Mouse (Mus musculus): ENCODE results near the gene Mrps15.
A peak's percentile ranks its signal among the peaks of the same experiment; 100 is the strongest.

The Mrps15 gene

DNA sequence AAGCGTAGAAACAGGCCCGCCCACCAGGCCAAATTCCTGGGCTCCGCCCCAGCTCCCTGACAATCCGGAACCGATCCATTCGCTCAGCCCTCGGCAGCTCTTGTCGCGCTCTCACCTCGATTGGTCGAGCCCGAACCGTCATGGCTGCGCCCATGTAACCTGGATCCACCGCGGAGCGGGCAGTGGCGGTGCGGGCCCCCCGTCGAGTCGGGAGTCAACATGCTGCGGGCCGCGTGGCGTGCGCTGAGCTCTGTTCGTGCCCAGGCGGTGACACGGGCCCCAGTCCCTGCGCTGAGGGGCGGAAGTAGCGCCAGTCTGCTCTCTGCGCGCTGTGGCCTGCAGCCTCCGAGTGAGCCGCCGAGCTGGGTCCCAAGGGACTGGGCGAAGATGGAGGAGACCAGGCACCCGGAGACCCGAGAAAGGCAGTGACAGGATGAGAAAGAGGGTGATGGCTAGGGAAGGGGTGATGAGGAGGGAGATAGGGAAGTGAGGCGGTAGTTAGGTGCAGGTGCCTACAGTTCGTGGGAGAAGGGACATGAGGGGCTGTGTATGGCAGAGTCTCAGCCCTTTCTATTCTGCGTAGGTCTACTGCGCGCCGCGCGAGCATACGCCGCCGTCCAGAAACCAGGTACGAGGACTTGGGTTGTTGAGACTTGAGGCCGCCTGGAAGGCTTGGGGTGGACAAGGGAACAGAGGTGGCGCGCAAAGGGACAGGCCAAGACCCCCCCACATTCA, at the start of gene Mrps15:
Gene Mrps15 (plus strand): TSS at position 75 of the 735 bp plus-strand sequence.
- DNase-seq (ENCODE audit: low spot score) = peak; percentile 83

DNA sequence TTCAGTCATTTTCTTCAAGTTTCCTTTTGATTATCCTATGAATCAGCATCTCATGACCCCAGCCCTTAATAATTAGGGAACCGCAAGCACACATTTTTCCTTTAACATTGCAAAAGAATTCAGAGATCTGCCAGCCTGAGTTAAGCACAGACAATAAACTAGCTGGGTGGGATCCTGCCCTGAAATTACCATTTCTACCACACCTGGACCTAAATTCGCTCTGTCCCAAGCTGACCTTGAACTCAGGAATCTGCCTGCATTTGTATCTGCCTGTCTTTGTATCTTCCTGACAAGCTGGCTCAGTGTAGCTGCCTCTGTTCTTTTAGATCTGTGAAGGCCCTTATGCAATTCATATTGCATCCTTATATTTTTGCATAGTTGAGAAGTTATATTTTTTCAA, 48.9 kb upstream of the Mrps15 start:
- DNase-seq (ENCODE audit: low spot score) = no peak

DNA sequence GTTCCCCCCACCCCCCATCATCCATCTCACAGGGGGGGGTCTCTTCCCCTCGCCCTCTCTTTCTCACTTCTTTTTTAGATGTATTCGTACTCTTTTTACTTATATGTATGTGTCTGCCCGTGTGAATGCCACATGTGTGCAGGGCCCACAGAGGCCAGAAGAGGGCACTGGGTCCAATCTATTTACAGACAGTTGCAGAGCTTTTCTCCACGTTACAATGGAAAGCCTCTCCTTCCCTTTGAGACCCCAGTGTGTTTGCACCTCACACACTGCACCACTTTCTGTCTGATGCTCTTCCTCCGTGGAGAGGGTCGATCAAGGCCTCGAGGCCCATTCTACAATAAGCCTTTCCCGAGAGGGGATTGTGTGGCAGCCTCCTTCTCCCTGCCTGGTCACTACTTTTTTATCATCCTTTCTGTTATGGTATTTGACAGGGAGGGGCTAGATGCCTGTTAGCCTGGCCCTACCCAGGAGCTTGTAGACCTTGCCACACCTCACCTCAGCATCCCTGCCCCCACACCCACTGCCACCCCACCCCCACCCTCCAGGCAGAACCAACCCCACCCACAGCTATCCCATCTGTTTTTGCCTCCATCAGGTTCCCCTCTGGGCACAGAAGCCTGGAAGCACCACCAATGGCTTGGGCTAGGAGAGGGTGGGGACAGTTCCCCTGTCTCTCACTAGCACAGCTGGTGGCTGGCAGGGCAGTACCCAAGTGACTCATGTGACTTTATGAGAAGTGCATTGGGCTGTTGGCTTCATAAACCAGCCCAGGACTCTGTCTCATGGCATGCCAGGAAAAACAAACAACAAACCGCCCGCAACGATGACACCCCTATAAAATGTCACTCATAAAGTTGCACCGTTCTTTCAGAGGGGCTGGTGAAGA, 45.2 kb upstream of the Mrps15 start:
- no peak for DNase-seq (ENCODE audit: low spot score)

DNA sequence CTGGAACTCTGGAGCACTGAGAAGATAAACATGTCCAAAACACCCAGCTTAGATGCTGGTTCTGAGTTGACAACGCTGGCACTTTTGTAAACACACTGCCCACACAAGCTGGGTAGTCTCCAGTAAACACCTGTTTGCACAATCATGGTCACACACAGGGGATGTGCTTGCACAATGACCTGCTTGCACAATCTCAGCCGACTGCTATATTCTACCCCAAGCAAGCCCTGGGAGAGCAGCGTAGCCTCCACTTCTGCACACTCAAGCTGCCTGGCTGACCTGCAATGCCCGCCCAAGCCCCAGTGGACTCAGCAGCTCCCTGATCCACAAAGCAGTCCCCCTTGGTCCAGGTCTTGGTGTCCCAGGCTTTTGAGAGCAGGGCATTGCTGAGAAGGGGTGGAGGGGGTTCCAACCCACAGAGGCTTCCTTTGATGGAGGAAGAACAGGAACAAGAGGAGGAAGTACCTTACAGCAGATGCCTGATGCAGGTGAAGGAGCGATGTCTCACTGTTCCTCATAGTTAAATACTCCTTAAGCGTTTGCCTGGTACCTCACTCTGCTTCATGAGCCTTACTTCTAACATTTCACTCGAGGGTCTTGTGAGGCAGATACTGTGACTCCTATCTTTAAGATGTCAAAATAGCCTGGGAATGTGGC, 28.9 kb upstream of the Mrps15 start:
- DNase-seq (ENCODE audit: low spot score) = peak; percentile 37

DNA sequence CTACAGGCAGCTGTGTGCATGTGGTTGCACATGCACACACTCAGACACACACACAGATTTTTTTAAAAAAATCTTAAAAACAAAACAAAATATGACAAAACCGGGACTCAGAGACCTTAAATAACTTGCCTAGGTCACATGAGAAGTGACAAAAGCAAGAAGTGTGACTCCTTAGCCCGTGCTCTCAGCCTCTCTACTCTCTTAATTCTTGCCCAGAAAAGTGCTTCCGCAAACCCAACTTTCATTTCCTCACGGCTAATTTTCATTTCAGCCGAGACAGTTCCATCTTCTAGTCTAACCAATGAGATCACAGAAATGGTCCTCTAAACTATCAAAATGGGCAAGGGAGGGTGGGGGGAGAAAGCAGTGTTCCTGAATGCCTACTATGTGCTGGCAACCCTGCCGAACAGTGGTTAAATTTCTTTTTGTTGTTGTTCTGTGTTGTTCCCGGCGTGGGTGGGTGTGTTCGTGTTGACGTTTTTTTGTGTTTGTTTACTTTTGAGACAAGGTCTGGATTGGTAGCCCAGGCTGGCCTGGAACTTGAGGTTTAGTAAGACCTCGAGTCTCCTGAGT, 27.7 kb upstream of the Mrps15 start:
- no peak for DNase-seq (ENCODE audit: low spot score)

DNA sequence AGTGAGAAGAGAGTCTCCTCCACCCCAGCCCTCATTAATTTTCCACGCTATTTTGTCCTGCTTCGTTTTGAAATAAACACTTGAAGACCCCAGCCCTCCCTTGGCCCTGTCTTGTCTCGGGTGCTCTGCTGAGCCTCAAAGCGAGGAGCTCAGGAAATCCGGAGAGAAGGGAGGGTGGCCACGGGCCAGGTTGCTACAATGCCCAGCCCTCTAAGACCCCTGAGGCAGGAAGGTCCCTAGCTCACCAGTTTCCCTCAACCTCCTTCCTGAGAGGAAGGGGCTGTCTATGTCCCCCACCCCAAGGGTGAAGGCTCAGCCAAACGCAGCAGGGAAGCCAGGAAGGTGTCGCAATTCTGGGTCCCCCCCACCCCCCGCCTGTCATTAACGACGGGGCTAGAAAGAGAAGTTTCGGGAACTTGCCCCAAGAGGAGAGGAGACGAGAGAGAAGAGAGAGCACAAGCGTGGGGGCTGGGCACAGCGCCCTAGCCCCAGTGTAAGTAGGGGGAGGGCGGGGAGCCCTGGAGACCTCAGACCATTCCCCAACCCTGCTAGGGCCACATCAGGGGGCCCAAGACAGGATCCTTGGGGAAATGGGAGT, 22.3 kb upstream of the Mrps15 start, which contains the start of gene Csf3r:
Gene Csf3r (plus strand): TSS at position 248 of the 598 bp plus-strand sequence.
- DNase-seq (ENCODE audit: low spot score) = no peak

DNA sequence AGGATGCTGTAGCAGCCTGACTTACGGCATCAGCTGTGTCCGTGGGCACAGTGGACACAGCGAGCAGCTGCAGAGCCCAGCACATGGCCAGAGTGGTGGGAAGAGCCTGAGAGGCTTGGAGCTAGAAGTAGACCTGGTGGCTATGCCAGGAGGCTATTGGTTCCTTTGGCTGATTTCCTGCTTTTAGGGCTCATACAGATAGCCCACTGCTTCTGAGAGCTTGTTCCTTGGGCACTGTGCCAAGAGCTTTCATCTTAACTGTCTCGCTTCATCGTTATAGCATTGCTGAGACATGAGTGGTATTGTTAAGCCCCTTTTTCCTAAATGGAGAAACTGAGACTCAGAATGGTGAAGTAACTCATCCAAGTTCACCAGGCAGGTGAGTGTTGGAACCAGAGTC, 20.9 kb upstream of the Mrps15 start:
- no peak for DNase-seq (ENCODE audit: low spot score)

DNA sequence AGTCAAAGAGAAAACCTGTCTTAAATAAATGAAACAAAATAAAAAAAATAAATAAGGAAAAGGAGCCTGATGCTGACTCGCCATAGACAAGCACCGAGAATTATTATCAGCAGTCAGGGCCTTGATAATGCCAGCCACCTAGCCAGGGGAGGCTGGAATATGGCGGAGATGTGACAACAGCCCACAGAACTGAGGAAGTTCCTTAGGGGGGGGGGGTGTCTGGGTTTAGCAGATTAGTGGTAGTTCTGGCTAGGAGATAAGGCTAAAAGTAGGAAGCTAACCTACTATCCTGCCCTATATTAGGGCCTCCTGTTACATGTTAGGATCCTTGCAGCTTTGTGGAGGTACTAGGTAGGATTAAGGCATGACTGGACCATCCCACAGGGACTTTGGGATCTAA, 18.7 kb upstream of the Mrps15 start:
- DNase-seq (ENCODE audit: low spot score) = no peak

DNA sequence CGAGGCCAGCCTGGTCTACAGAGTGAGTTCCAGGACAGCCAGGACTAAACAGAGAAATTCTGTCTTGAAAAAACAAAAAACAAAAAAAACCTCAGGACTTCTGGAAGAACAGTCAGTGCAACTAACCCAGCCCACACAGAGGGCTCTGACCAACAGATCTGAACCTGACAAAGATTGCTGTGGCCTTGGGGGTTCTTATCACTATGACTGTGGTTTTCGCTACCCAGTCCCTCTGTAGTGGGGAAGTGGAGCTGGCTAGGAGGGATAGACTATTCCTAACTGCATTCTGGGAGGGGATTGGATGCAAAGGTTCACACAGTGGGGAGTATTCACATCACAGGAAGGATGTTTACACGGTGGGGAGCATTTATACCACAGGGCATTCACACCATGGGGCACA, 17.7 kb upstream of the Mrps15 start:
- DNase-seq (ENCODE audit: low spot score) = no peak

DNA sequence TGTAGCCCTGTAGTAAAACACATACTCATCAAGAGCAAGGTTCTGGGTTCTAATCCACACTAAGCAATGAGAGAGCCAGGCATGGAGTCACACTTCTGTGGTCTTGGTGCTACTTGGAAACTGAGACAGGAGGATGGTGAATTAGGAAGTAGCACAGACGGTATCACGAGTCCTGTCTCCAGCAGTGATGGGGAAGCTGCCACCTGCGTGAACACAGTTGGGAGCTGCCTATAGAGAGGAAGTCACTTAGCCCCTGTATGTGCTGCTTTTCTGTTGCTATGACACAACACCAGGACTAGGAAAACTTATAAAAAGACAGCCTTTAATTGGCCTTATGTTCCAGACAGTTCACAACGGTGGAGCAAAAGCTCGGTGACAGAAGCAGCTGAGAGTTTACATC, 16.0 kb upstream of the Mrps15 start:
- DNase-seq (ENCODE audit: low spot score) = no peak

DNA sequence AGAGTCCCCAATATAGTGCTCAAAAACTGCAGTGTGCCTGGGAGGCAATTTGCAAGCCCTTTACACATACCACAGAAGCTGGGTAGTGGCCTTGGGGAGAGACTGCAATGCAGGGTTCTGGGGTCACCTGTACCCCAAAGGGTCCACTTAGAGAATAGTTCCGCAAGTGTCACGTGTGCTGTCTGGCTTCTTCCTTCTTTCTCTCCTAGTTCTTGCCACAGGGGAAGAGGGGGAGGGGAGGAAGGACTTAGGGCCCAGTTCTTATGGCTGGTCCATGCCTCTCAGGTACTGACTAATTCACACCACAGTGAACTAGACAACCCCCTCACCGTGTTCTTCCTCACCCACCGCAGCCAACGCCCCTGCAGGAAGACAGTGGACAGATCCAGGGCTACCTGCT, 11.3 kb upstream of the Mrps15 start:
- no peak for DNase-seq (ENCODE audit: low spot score)

DNA sequence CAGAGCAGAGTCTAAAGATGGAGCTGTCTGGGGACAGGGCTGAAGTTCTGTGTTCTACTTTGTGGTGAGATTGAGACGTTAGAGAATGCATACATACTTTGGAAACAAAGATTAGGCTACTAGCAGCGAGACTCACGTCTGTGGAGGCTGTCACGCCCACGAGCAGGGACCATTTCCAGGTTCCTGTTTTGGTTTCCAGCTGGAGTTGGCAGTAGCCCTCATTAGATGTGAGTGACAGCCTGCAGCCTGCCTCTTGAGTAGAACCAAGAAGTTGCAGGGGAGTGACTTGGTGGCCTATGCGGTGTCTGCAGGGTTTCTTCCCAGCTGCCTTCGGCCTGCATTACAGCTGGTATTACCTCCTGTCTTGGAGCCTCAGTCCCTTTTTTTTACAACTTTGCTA, 4.9 kb downstream of the Mrps15 start:
- peak; percentile 85 for DNase-seq (ENCODE audit: low spot score)

DNA sequence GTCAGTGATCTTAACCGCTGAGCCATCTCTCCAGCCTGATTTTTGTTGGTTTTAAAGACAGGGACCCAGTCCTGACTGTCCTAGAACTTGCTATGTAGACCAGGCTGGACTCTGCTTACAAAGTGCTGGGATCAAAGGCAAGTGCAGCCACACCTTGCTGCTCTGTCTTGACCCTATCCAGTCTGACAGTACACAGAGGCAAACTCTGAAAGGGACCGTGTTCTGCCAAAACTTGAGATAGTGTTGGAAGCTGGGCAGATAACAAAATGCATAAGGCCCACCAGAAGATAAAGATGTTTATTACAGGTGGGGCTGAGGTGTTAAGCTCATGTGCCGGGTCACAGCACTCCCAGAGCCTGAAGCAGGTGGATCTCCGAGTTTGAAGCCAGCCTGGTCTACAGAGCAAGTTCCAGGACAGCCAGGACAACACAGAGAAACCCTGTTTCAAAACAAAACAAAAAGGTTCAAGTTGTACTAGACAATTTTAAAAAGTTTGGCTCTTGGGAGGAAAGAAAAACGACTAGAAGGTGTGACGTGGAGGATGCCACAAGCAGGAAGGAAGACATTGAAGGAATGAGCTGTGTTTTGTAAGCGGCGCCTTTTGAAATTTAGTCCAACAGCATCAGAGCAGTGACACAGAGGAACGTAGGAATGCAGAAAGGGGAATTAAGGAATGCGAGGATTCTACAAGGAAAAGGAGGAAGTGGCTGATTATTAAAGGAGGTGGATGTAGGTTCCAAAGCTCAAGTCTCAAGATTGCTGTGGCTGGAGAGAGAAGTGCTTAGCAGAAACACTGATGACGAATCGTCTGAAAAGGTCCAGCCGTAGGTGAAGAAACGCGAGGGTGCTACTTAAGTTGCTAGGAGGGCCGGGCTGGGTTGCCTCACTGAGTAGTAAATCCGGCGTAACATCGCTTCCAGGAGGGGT, 10.7 kb downstream of the Mrps15 start:
- DNase-seq (ENCODE audit: low spot score) = no peak

DNA sequence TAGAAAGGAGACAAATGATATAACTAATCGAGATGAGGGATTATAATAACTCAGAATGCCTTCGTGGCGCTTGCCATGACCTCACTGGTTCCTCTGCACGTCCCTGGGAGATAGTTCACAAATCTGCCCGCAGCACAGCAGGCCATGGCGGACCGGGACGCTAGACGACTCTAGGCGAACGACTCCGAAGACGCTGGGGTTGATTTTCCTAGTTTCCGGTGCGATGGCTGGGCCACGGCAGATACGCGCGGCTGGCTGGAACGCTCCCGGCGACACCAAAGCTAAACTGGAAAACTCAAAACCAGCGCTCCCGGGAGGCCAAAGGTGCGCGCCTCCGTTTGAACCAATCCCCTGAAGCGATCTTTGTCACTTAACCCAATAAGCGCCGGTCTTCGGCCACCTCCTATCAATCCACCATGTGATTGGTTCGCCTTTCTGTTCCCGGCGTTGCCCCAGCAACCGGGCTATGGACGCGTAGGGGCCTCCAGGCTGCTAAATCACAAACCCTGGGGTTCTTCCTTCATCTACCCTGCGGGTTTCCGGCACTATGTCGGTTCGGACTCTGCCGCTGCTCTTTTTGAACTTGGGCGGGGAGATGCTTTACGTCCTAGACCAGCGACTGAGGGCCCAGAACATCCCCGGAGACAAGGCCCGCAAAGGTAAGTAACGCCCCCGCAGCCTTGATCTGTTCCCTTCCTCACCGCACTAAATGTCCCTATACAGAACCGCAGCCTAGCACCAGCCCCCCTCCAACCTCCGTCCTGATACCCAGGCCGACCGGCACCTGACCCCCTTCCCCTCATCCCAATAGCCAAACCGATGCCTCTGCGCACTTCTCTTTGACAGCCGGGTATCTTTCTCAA, 11.6 kb downstream of the Mrps15 start, which contains the start of gene Oscp1:
Gene Oscp1 (plus strand): TSS at position 432 of the 863 bp plus-strand sequence.
- DNase-seq (ENCODE audit: low spot score) = peak; percentile 93

DNA sequence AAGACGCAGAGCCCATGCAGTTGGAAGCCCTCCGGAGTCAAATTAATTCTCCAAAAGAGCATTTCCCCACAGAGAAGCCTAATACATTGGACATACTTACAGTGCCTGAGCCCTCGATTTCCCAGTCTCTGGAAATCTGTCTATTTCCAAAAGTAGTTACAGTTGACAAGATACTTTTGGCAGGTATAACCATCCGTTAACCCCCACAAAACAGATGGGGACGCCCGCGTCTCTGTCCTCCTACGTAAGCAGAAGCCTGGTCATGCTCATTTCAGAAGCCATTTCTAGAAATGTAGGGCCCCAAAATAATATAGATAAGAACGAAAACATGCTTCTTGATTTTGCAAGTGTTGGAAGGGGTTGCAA, 12.3 kb downstream of the Mrps15 start:
- DNase-seq (ENCODE audit: low spot score) = peak; percentile 65

DNA sequence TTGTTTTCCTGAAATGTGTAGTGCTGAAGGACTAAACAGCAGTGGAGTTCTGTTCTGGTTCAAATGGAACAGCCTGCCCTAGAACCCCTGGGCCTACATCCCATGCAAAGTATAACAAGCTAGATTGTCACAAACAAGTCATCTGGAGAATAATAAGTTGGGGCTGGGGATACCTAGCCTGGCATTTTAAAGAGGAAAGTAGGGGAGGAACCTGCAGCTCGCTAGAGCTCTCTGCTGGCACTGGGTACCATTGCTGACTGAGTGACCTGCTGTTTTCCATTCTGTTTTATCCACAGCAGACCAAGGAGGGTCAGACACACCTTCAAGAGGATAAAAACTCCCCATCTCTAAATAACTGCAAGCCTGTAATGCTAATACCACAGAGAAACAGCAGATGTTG, 16.1 kb downstream of the Mrps15 start:
- peak; percentile 58 for DNase-seq (ENCODE audit: low spot score)

DNA sequence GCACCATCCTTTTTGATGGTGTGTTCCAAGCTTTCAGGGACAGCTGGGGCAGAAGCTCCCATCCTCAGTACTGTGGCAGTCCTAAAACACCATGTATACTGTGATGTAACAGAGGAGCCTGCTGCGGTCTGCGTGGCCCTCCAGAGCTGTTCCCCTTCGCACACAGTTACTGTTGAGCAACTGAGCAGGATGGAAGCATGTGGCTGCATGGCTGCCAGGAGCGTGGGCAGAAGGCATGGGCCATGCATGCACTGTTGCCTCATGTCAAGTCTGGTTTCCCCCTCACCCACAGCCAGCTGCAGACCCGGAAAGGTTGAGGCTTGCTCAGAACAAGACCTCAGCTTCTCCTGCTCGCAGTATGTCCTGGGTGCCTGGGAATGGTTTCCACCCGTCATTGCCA, 18.5 kb downstream of the Mrps15 start:
- peak; percentile 82 for DNase-seq (ENCODE audit: low spot score)

DNA sequence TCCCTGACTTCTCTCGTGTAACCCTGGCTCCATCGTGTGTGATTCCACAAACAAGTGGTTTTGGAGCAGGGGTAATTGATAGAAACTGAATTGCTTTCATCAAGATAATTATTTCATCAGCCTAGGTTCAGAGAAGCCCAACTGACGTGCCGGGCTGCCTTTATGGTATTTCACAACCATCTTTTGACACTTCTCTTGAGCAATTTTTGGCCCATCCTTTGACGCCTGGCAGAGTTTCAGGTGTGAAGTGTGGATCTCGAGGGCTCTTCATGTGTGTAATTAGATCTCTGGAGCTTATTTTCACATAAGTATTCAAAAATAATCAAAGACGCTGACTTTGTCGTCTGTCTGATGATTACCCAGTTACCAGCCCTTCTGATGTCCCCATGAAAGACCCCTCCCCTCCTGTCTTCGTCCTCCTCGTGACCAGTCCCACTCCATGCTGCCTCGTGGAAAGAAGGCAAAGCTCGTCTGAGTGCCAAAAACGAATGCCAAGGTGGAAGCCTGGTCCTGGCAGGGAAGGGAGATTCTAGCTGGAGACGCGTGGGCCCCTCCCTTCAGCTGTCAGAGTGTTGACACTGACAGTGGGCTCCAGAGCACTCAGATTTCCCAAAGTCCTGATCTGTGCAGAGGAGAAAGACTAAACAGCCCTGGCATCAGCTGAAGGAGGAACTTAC, 20.8 kb downstream of the Mrps15 start:
- DNase-seq (ENCODE audit: low spot score) = no peak

DNA sequence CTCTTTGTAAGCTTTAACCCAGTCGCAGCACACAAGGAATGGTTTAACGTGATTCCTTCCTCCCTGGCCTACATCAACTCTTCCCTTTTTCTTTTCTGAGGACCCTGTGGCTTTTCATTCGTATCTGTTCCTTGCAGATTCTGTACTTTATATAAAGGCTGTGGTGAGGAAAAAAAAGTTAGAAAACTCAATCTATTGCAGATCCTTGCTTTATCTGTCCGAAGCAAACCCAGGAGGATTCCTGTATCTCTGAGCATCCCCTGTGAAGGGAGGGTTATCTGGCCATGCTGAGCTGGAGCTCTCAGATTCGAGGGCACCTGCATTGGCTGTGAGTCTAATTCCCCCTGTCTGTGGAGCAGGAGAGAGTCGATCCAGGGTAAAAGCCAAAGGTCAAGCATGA, 22.1 kb downstream of the Mrps15 start:
- no peak for DNase-seq (ENCODE audit: low spot score)

All from layer of hippocampus, adult 11-12 months (tissue).